Mouse (Mus musculus) forebrain, embryonic 13.5 days (tissue): ENCODE measurements around the gene Tuft1. TPM values are rescaled to one million over a fixed set of nuclear protein-coding genes. Genes with fewer than 3 reads are reported as not detected.

ENCODE experiments used
- ATAC-seq: fragments of 200-750 bp; cut with Nextera tagmentation; 2 replicates; pipeline ENCODE4 v1.8.0; 2017
- H3K27ac ChIP-seq: fragments of 300-500 bp; sonication (generic); 2 replicates; pipeline ENCODE4 v1.5.1; 2015; ENCODE audit warnings: inconsistent platforms, mild to moderate bottlenecking, moderate library complexity
- H3K27me3 ChIP-seq: fragments of 300-500 bp; sonication (generic); 2 replicates; pipeline ENCODE4 v1.6.1; 2015; ENCODE audit warnings: mild to moderate bottlenecking, inconsistent platforms
- H3K36me3 ChIP-seq: fragments of 300-500 bp; sonication (generic); 2 replicates; pipeline ENCODE4 v1.6.1; 2015; ENCODE audit warnings: mild to moderate bottlenecking, inconsistent platforms; ENCODE audit not compliant: poor library complexity, severe bottlenecking
- H3K4me1 ChIP-seq: fragments of 300-500 bp; sonication (generic); 2 replicates; pipeline ENCODE4 v1.6.1; 2015; ENCODE audit warnings: inconsistent platforms
- H3K4me2 ChIP-seq: fragments of 300-500 bp; sonication (generic); 2 replicates; pipeline ENCODE4 v1.6.1; 2015; ENCODE audit warnings: inconsistent platforms, mild to moderate bottlenecking, moderate library complexity
- H3K4me3 ChIP-seq: fragments of 300-500 bp; sonication (generic); 2 replicates; pipeline ENCODE4 v1.5.1; 2015; ENCODE audit warnings: mild to moderate bottlenecking, inconsistent platforms
- H3K9ac ChIP-seq: fragments of 300-500 bp; sonication (generic); 2 replicates; pipeline ENCODE4 v1.6.1; 2015; ENCODE audit warnings: mild to moderate bottlenecking, inconsistent platforms
- H3K9me3 ChIP-seq: fragments of 300-500 bp; sonication (generic); replicated peaks from 2 replicates; pipeline ENCODE4 v1.6.1; 2016; ENCODE audit warnings: inconsistent platforms
- WGBS: fragments of 180-500 bp; shearing (Covaris S2); methylation state at CpG from one replicate; pipeline ENCODE4 v1.1.7; 2015; 5-methylcytosine and 5-hydroxymethylcytosine counted together
- polyA plus RNA-seq: library from polyadenylated mRNA; unstranded; fragments of >200 nt; fragmentation: Nextera tagmentation; extraction: Ambion mirVana; gene quantifications from 2 replicates; pipeline ENCODE4 v1.2.1, GENCODE M21; 2015

Gene Tuft1
- polyA plus RNA-seq, 1 experiment from 2014 or later: 2.2 TPM

- Histone ChIP-seq H3K27me3 (no peaks in the 10 kb centered on the region), H3K4me3 (peak overlapping the region; percentile 88), H3K4me1 (peaks cover 34% of the 10 kb centered on the region), H3K4me2 (peak overlapping the region; percentile 84), H3K9ac (peak overlapping the region; percentile 94), H3K36me3 (no peaks in the 10 kb centered on the region), H3K9me3 (no peaks in the 10 kb centered on the region), H3K27ac (peak overlapping the region; percentile 87)
- 0% methylated on average over 16 of the region's 16 CpGs for WGBS
- ATAC-seq: no peak
Measured at GRCm38 (mm10) chr3:94581138-94581780, 77.4 kb downstream of the Tuft1 start.

- H3K9me3 ChIP-seq: no peaks in the 10 kb centered on the region
- H3K27ac ChIP-seq: no peak overlapping the region
- H3K36me3 ChIP-seq: peaks cover 4% of the 10 kb centered on the region; the same call in 1 of the 2 replicates
- H3K27me3 ChIP-seq: no peaks in the 10 kb centered on the region
- no peak overlapping the region for H3K9ac ChIP-seq
- H3K4me2 ChIP-seq: no peak overlapping the region
- 90% methylated on average over 6 of the region's 6 CpGs for WGBS
- peaks cover 18% of the 10 kb centered on the region for H3K4me1 ChIP-seq
- ATAC-seq: no peak
- H3K4me3 ChIP-seq: no peak overlapping the region
Measured at GRCm38 (mm10) chr3:94574506-94574905, 84.2 kb downstream of the Tuft1 start.

GRCm38 (mm10) chr3:94567242-94567641 is 91.4 kb downstream of the Tuft1 start:
- no peaks in the 10 kb centered on the region for H3K9me3 ChIP-seq
- no peak overlapping the region for H3K9ac ChIP-seq
- 52% methylated on average over 2 of the region's 2 CpGs for WGBS
- H3K4me3 ChIP-seq: no peak overlapping the region
- peaks cover 13% of the 10 kb centered on the region for H3K4me1 ChIP-seq
- no peak overlapping the region for H3K27ac ChIP-seq
- H3K36me3 ChIP-seq: no peaks in the 10 kb centered on the region
- no peaks in the 10 kb centered on the region for H3K27me3 ChIP-seq
- no peak for ATAC-seq
- H3K4me2 ChIP-seq: no peak overlapping the region

- Histone ChIP-seq H3K4me1 (peaks cover 13% of the 10 kb centered on the region), H3K9me3 (no peaks in the 10 kb centered on the region), H3K27ac (no peak overlapping the region), H3K4me2 (no peak overlapping the region), H3K9ac (no peak overlapping the region), H3K4me3 (no peak overlapping the region), H3K36me3 (peaks cover 5% of the 10 kb centered on the region; the same call in 1 of the 2 replicates), H3K27me3 (no peaks in the 10 kb centered on the region)
- 58% methylated on average over 2 of the region's 2 CpGs for WGBS
- no peak for ATAC-seq
Measured at GRCm38 (mm10) chr3:94565557-94565956, 93.1 kb downstream of the Tuft1 start.

- ATAC-seq: no peak
- no peak overlapping the region for H3K4me2 ChIP-seq
- no peak overlapping the region for H3K4me3 ChIP-seq
- peaks cover 6% of the 10 kb centered on the region for H3K36me3 ChIP-seq
- WGBS: 61% methylated on average over 3 of the region's 3 CpGs
- peaks cover 13% of the 10 kb centered on the region for H3K4me1 ChIP-seq
- H3K9ac ChIP-seq: no peak overlapping the region
- H3K9me3 ChIP-seq: no peaks in the 10 kb centered on the region
- H3K27ac ChIP-seq: no peak overlapping the region
- no peaks in the 10 kb centered on the region for H3K27me3 ChIP-seq
Measured at GRCm38 (mm10) chr3:94565127-94565526, 93.5 kb downstream of the Tuft1 start.

- no peak overlapping the region for H3K27ac ChIP-seq
- WGBS: 91% methylated on average over 4 of the region's 4 CpGs
- H3K4me1 ChIP-seq: peaks cover 13% of the 10 kb centered on the region
- no peak overlapping the region for H3K4me3 ChIP-seq
- H3K27me3 ChIP-seq: no peaks in the 10 kb centered on the region
- H3K9me3 ChIP-seq: no peaks in the 10 kb centered on the region
- H3K4me2 ChIP-seq: no peak overlapping the region
- no peak overlapping the region for H3K9ac ChIP-seq
- H3K36me3 ChIP-seq: peaks cover 12% of the 10 kb centered on the region
- ATAC-seq: no peak
Measured at GRCm38 (mm10) chr3:94564356-94565010, 94.2 kb downstream of the Tuft1 start.

- Histone ChIP-seq H3K9me3 (no peaks in the 10 kb centered on the region), H3K27ac (no peak overlapping the region), H3K27me3 (no peaks in the 10 kb centered on the region), H3K4me2 (no peak overlapping the region), H3K4me1 (peaks cover 13% of the 10 kb centered on the region), H3K9ac (no peak overlapping the region), H3K4me3 (no peak overlapping the region), H3K36me3 (peaks cover 23% of the 10 kb centered on the region)
- ATAC-seq: no peak
- WGBS: 88% methylated on average over 3 of the region's 3 CpGs
Measured at GRCm38 (mm10) chr3:94563163-94563562, 95.5 kb downstream of the Tuft1 start.

Other genes with a start within 250 kb of the Tuft1 start
- gene Tdrkh, start 245.6 kb downstream of the Tuft1 start, polyA plus RNA-seq: 66.4 and 69.5 TPM in 2 replicates
- 62.8 and 62.9 TPM in 2 replicates for gene Mrpl9, start 215.6 kb downstream of the Tuft1 start, polyA plus RNA-seq
- 1.2 and 1.4 TPM in 2 replicates for gene Oaz3, start 215.0 kb downstream of the Tuft1 start, polyA plus RNA-seq
- gene Celf3, start 180.6 kb downstream of the Tuft1 start, polyA plus RNA-seq: 320 and 332 TPM in 2 replicates
- gene Riiad1, start 178.5 kb downstream of the Tuft1 start, polyA plus RNA-seq: 20.2 and 22.8 TPM in 2 replicates
- 64.9 and 69.0 TPM in 2 replicates for gene Snx27, start 76.2 kb downstream of the Tuft1 start, polyA plus RNA-seq
- not detected in 2 replicates for gene Gm10972, start 15.8 kb downstream of the Tuft1 start, polyA plus RNA-seq
- gene Selenbp2, start 34.7 kb upstream of the Tuft1 start, polyA plus RNA-seq: 0.52 TPM in 1 of 2 replicates, not detected in the other
- 3.8 TPM in 2 replicates for gene Cgn, start 127.6 kb upstream of the Tuft1 start, polyA plus RNA-seq
- gene Pogz, start 178.7 kb upstream of the Tuft1 start, polyA plus RNA-seq: 25.1 and 25.6 TPM in 2 replicates
- 390 and 393 TPM in 2 replicates for gene Psmb4, start 228.1 kb upstream of the Tuft1 start, polyA plus RNA-seq